Comparison of ENCODE assay signal across 22 mouse cellular contexts in genomic region chr12:9752079-9752450, GRCm38 (mm10).
DNase-seq lines count a peak whose midpoint lies in the region; ATAC-seq and TF ChIP-seq lines count a peak whose summit lies in the region.
"Had no signal": no experiment of that assay in that cellular context is flagged by ENCODE, and none has a peak within 500 bp of the region (broad histone marks: within the 10 kb centered on the region; RNA-seq: fewer than 3 reads in every experiment).

No protein-coding gene starts in this region.

- no peaks in the 10 kb centered on the region for H3K36me3 ChIP-seq in hindbrain, embryonic 14.5 days (replicated peaks; ENCODE audit: control insufficient read depth, insufficient read depth)
- H3K36me3 ChIP-seq in hindbrain, postnatal 0 days (ENCODE audit: insufficient read depth, low read length), result no peaks in the 10 kb centered on the region
- H3K36me3 ChIP-seq in embryonic facial prominence, embryonic 15.5 days, result no peaks in the 10 kb centered on the region
- no peaks in the 10 kb centered on the region for H3K36me3 ChIP-seq in limb, embryonic 12.5 days
- no peaks in the 10 kb centered on the region for H3K36me3 ChIP-seq in forebrain, embryonic 14.5 days (ENCODE audit: control insufficient read depth, insufficient read depth, low read length)
- H3K36me3 ChIP-seq: embryonic facial prominence, embryonic 12.5 days; forebrain, embryonic 10.5 days; forebrain, embryonic 15.5 days; heart, embryonic 12.5 days; hindbrain, embryonic 10.5 days; hindbrain, embryonic 15.5 days had no signal

- H3K9me3 ChIP-seq in hindbrain, embryonic 14.5 days (ENCODE audit: control insufficient read depth, low read length), result no peaks in the 10 kb centered on the region
- no peaks in the 10 kb centered on the region for H3K9me3 ChIP-seq in hindbrain, postnatal 0 days (ENCODE audit: low read length)
- H3K9me3 ChIP-seq in embryonic facial prominence, embryonic 15.5 days (replicated peaks), result no peaks in the 10 kb centered on the region
- no peaks in the 10 kb centered on the region for H3K9me3 ChIP-seq in limb, embryonic 12.5 days
- no peaks in the 10 kb centered on the region for H3K9me3 ChIP-seq in forebrain, embryonic 14.5 days (replicated peaks; ENCODE audit: control insufficient read depth, low read length)
- H3K9me3 ChIP-seq: embryonic facial prominence, embryonic 12.5 days; forebrain, embryonic 10.5 days; forebrain, embryonic 15.5 days; heart, embryonic 12.5 days; hindbrain, embryonic 10.5 days; hindbrain, embryonic 15.5 days had no signal

- H3K27ac ChIP-seq in hindbrain, embryonic 14.5 days, result no peak overlapping the region
- H3K27ac ChIP-seq in hindbrain, postnatal 0 days, result no peak overlapping the region
- H3K27ac ChIP-seq in embryonic facial prominence, embryonic 15.5 days (replicated peaks), result peak overlapping the region; percentile 40; the same call in 1 of the 2 replicates
- peak overlapping the region; percentile 41; the same call in 1 of the 2 replicates for H3K27ac ChIP-seq in limb, embryonic 12.5 days
- H3K27ac ChIP-seq in forebrain, embryonic 14.5 days (ENCODE audit: low read depth, low read length), result no peak overlapping the region
- H3K27ac ChIP-seq: forebrain, embryonic 10.5 days; forebrain, embryonic 15.5 days; hindbrain, embryonic 10.5 days; hindbrain, embryonic 15.5 days had no signal

- H3K4me3 ChIP-seq in hindbrain, embryonic 14.5 days (replicated peaks; ENCODE audit: low read length), result no peak overlapping the region
- H3K4me3 ChIP-seq in hindbrain, postnatal 0 days (ENCODE audit: low read length), result no peak overlapping the region
- H3K4me3 ChIP-seq in embryonic facial prominence, embryonic 15.5 days (replicated peaks), result no peak overlapping the region
- H3K4me3 ChIP-seq in limb, embryonic 12.5 days (replicated peaks), result no peak overlapping the region
- H3K4me3 ChIP-seq in forebrain, embryonic 14.5 days (ENCODE audit: low read depth, low read length), result no peak overlapping the region
- H3K4me3 ChIP-seq: embryonic facial prominence, embryonic 12.5 days; erythroblast, embryonic 14.5 days; forebrain, embryonic 10.5 days; forebrain, embryonic 15.5 days; heart, embryonic 12.5 days; hindbrain, embryonic 10.5 days; hindbrain, embryonic 15.5 days had no signal

- H3K4me1 ChIP-seq in hindbrain, embryonic 14.5 days (replicated peaks; ENCODE audit: control insufficient read depth, insufficient read depth, low read length), result no peaks in the 10 kb centered on the region
- no peaks in the 10 kb centered on the region for H3K4me1 ChIP-seq in hindbrain, postnatal 0 days (ENCODE audit: insufficient read depth, low read length)
- H3K4me1 ChIP-seq in embryonic facial prominence, embryonic 15.5 days, result peaks cover 4% of the 10 kb centered on the region; the same call in 1 of the 2 replicates
- peaks cover 26% of the 10 kb centered on the region for H3K4me1 ChIP-seq in limb, embryonic 12.5 days (replicated peaks)
- H3K4me1 ChIP-seq in forebrain, embryonic 14.5 days (ENCODE audit: control insufficient read depth, insufficient read depth, low read length), result no peaks in the 10 kb centered on the region
- H3K4me1 ChIP-seq: forebrain, embryonic 10.5 days; forebrain, embryonic 15.5 days; hindbrain, embryonic 10.5 days; hindbrain, embryonic 15.5 days had no signal

- H3K9ac ChIP-seq in hindbrain, embryonic 14.5 days, result no peak overlapping the region
- H3K9ac ChIP-seq in hindbrain, postnatal 0 days (replicated peaks; ENCODE audit: low read length), result no peak overlapping the region
- no peak overlapping the region for H3K9ac ChIP-seq in embryonic facial prominence, embryonic 15.5 days
- H3K9ac ChIP-seq in limb, embryonic 12.5 days (replicated peaks), result no peak overlapping the region
- H3K9ac ChIP-seq in forebrain, embryonic 14.5 days (ENCODE audit: low read length), result no peak overlapping the region
- H3K9ac ChIP-seq: embryonic facial prominence, embryonic 12.5 days; forebrain, embryonic 15.5 days; heart, embryonic 12.5 days; hindbrain, embryonic 15.5 days had no signal

- no peaks in the 10 kb centered on the region for H3K27me3 ChIP-seq in hindbrain, embryonic 14.5 days (ENCODE audit: control insufficient read depth, insufficient read depth, low read length)
- no peaks in the 10 kb centered on the region for H3K27me3 ChIP-seq in hindbrain, postnatal 0 days (ENCODE audit: insufficient read depth, low read length)
- H3K27me3 ChIP-seq in embryonic facial prominence, embryonic 15.5 days, result no peaks in the 10 kb centered on the region
- peaks cover 26% of the 10 kb centered on the region for H3K27me3 ChIP-seq in limb, embryonic 12.5 days
- no peaks in the 10 kb centered on the region for H3K27me3 ChIP-seq in forebrain, embryonic 14.5 days (replicated peaks; ENCODE audit: control insufficient read depth, insufficient read depth, low read length)
- H3K27me3 ChIP-seq: embryonic facial prominence, embryonic 12.5 days; forebrain, embryonic 15.5 days; heart, embryonic 12.5 days; hindbrain, embryonic 15.5 days; Patski had no signal

- no peak overlapping the region for H3K4me2 ChIP-seq in hindbrain, embryonic 14.5 days (replicated peaks)
- no peak overlapping the region for H3K4me2 ChIP-seq in hindbrain, postnatal 0 days (ENCODE audit: low read depth, low read length)
- no peak overlapping the region for H3K4me2 ChIP-seq in embryonic facial prominence, embryonic 15.5 days (replicated peaks)
- no peak overlapping the region for H3K4me2 ChIP-seq in limb, embryonic 12.5 days
- no peak overlapping the region for H3K4me2 ChIP-seq in forebrain, embryonic 14.5 days (ENCODE audit: low read length)
- H3K4me2 ChIP-seq: embryonic facial prominence, embryonic 12.5 days; forebrain, embryonic 15.5 days; heart, embryonic 12.5 days; hindbrain, embryonic 15.5 days had no signal

- TF ChIP-seq CTCF in hindbrain, postnatal 0 days (IDR thresholded peaks at IDR 0.05; ENCODE audit: low read depth), result no peak

- DNase-seq in hindbrain, embryonic 14.5 days (ENCODE audit: low spot score), result peak; percentile 18
- DNase-seq in hindbrain, postnatal 0 days (ENCODE audit: low spot score), result no peak
- DNase-seq in forebrain, embryonic 14.5 days (ENCODE audit: low spot score), result no peak
- DNase-seq in testis, postnatal 10 days (ENCODE audit: low spot score), result no peak
- no peak for DNase-seq in layer of hippocampus, postnatal 10 days (ENCODE audit: low spot score in 2 of 2)
- DNase-seq: adrenal gland, postnatal 14 days; cerebellum, adult 11-12 months; cerebellum, adult 9-10 months; cerebellum, postnatal 25 days; gastrocnemius, postnatal 14 days had no signal

- WGBS in hindbrain, embryonic 14.5 days, result 76% methylated on average over 6 of the region's 6 CpGs
- WGBS in hindbrain, postnatal 0 days, result 67% methylated on average over 6 of the region's 6 CpGs
- 31% methylated on average over 6 of the region's 6 CpGs for WGBS in embryonic facial prominence, embryonic 15.5 days
- 15% methylated on average over 6 of the region's 6 CpGs for WGBS in limb, embryonic 12.5 days
- 74% methylated on average over 6 of the region's 6 CpGs for WGBS in forebrain, embryonic 14.5 days

- no peak for ATAC-seq in hindbrain, embryonic 14.5 days (ENCODE audit: low FRiP score)
- no peak for ATAC-seq in hindbrain, postnatal 0 days
- 0 out of 2 replicates have a peak, but pooled peaks have one; percentile 24 for ATAC-seq in embryonic facial prominence, embryonic 15.5 days (ENCODE audit: insufficient number of reproducible peaks, low FRiP score, low TSS enrichment, low read depth)
- 0 out of 2 replicates have a peak, but pooled peaks have one; percentile 77 for ATAC-seq in limb, embryonic 12.5 days (ENCODE audit: insufficient number of reproducible peaks, insufficient read depth, low FRiP score, low TSS enrichment, low read depth)
- ATAC-seq in forebrain, embryonic 14.5 days, result no peak
- ATAC-seq: activated CD4-positive, CD25-positive, alpha-beta regulatory T cell, adult 4 months; forebrain, embryonic 15.5 days; inflammation-experienced regulatory T-cells, adult 6 months; Patski had no signal

Comparison
In these comparisons a context has a peak if more than half of its experiments do, and no peak if none do; other contexts are left out.
1. ATAC-seq: peak in embryonic facial prominence, embryonic 15.5 days (single experiment) and limb, embryonic 12.5 days (single experiment); none in hindbrain, embryonic 14.5 days (single experiment), hindbrain, postnatal 0 days (single experiment) and forebrain, embryonic 14.5 days (single experiment).
2. H3K27ac ChIP-seq: peak in embryonic facial prominence, embryonic 15.5 days (single experiment) and limb, embryonic 12.5 days (single experiment); none in hindbrain, embryonic 14.5 days (single experiment), hindbrain, postnatal 0 days (single experiment) and forebrain, embryonic 14.5 days (single experiment).